Mouse (Mus musculus): ENCODE measurements around the gene Ms4a4c. TPM values are rescaled to one million over a fixed set of nuclear protein-coding genes. Genes with fewer than 3 reads are reported as not detected.
"Not testable (repeated sequence)": the region's sequence is repeated elsewhere in the genome, so short reads cannot be mapped to it uniquely, and the experiment has no call there.

Gene Ms4a4c
- under 1 TPM in 1 of 4 experiments, not detected in 3; 0.53 TPM for total RNA-seq (2022)

DNA sequence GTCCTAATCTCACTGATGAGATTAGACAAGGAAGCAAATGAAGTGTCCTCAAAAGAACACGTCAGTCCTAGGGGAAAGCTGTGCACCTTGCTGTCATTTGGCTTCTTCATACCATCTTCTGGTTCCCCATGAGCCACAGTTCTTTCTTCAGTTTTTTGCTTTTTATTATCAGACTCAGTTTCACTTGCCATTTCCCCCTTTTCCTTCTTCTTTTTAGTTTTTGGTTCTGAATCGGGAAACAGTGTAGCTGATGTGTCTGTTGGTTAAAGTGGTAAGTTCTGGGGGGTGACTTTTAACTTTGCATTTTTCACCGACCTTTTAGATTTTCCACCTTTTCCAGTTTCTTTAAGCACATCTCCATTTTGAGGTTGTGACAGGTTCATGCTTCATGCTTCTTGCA is at the start of gene Ms4a4c:
Ms4a4c (plus strand) TSS at position 244 of the 400 bp plus-strand sequence.
- no peak for DNase-seq (ENCODE audit: low spot score in 2 of 2)

DNA sequence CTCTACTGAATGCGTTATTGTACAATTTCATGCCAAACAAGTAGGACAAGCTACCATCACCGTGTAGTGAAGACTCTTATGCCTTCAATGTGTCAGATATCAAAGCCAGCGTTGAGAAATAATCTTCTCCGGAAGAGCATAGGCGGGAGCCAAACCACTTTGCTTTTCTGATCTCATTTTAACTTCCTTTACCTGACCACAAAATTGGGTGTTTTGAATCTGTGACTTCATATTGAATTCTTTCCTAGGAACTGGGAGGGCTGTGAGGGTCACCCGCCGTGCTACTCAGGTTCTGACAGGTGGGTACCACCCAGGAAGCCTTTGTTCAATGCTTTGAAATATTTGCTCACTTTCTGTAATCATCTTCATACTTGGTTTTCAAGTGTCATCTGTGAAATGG is 48.8 kb upstream of the Ms4a4c start:
- no peak for DNase-seq (ENCODE audit: low spot score in 2 of 2)

DNA sequence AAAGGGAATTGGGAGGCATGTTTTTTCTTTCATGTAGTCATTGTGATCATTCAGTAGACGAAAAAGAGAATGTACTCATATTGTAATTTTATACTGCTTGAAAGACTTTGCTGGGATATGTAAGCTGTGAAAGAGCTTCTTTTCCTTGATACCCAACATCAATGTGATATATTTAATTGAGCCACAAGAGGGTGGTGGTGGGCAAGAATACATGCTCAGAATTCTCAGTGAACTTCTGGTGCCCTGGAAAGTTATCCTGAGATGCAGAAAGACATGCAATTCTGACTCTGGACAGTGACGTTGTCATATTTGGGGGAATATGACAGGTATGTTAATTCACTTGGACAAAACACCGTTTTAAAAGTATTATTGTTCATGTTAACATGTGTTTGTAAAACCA is 44.5 kb upstream of the Ms4a4c start:
- DNase-seq (ENCODE audit: low spot score in 2 of 2), result no peak

DNA sequence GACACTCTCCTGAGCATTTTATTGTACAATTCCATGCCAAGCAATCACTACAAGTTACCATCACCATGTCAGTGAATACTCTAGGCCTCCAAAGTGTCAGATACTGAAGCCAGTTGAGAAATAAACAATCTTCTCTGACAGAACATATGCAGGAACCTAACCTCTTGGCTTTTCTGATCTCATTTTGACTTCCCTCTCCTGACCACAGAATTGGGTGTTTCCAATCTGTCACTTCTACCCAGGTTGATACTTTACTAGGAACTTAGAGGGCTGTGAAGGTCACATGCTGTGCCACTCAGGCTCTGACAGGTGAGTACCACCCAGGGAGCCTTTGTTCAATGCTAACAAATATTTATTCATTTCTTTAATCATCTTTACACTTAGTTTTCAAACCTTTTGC is 42.6 kb upstream of the Ms4a4c start:
- DNase-seq (ENCODE audit: low spot score in 2 of 2), result no peak

DNA sequence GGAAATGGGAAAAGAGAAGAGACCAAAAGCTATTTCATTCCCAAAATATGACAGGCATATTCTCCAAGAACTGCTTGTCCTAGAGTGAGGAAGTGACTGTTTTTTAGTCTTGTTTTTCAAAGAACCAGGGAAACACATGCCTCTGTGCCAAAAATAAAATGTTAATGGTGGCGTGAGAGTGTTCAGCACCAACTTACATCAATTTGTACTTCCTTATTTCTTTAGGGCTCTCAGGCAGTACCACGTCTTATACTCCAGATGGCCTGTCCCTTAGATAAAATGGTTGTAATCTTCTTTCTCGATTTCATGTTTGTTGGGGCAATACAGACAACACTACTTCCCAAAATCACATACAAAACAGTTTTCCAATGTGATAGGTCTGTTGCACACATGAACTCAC is 36.3 kb upstream of the Ms4a4c start:
- no peak for DNase-seq (ENCODE audit: low spot score in 2 of 2)

DNA sequence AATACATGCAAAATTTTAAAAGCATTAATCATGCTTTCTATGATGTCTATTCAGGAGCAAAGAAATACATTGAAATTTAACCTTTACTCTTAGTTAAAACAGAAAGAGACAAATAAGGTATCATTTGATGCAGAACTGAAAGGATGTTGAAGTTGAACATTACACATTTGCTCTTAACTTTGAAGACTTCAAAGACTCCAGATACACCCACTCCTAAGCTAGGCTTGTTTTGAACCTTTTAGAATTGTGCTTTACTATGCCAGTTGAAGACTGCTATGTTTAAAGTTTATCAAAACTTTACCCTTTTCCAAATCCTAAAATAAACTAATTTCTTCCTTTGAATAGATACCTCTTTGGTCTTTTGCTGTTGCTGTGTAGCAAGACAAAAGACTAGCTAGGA is 33.4 kb upstream of the Ms4a4c start:
- no peak for DNase-seq (ENCODE audit: low spot score in 2 of 2)

DNA sequence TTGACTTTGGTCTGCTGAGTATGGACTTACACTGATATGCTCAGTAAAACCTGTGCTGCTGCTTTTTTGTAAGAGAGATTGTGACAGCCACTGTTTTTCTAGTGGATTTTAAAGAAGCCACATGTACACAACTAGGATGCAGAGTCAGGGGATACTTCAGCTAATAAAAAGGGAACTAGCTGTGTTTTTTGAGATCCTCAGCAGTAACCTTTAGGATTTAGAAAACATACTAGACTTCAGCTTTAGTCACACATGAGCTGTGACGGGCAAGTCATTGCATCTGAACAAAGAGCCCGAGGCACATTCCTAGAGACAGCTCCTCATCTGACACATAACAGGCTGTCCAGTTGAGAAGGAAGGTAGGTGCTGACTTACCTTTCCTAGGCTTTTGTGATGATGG is 29.3 kb upstream of the Ms4a4c start, which contains the start of gene Ms4a4a:
Ms4a4a (plus strand) TSS at position 251 of the 400 bp plus-strand sequence.
- no peak for DNase-seq (ENCODE audit: low spot score in 2 of 2)

DNA sequence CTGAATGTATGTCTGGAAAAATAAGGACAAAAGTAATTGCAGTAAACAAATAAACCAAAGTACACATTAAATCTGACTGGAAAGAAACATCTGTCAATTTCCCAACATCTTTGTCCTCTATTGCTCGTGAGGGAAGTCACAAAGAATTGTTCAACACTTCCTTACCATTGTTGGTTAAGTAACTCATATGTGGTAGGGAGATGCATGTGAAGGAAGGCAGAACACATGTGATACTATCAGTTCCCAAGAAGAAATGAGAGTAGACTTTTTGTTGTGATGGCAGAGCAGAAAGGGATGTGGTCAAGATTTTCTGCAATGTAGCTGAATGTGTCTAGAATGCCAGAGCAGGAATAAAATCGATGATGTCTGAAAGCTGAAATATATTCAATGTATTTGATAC is 28.2 kb upstream of the Ms4a4c start:
- DNase-seq (ENCODE audit: low spot score in 2 of 2), result no peak

DNA sequence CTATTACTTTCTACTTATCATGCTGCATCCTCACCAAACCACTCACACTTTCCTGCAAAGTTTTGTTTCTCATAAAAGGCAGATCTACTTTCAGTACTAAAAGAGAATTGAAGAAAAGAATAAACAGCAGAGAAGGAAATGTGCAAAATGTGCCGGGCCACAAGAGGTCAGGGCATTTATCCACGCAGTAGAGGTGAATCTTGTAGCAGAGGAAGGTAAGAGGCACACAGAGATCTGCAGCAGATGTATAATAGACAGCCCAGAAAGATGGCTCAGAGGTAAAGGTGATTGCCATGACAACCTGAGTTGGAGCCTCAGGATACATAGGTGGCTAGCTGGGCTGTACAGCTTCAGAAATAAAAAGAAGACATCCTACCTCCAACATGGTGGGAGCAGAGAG is 17.5 kb upstream of the Ms4a4c start:
- DNase-seq (ENCODE audit: low spot score in 2 of 2), result no peak

DNA sequence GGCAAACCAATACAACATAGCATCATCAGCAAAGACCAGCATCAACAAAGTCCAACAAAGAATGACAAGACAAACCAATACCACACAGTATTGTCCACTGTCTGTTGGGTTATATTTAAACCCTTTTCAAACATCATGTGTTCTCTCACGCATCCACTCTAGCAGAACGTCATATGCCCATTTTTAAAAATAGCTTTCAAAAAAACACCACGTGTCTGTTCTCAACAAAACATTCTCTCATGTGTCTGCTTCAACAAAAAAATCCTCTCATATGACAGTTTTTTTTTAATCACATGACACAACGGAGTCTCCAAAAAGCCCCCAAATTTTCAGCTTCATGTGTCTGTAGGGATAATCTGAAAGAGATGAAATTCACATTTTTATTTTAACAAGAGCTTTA is 16.9 kb upstream of the Ms4a4c start:
- DNase-seq (ENCODE audit: low spot score in 2 of 2), result no peak

DNA sequence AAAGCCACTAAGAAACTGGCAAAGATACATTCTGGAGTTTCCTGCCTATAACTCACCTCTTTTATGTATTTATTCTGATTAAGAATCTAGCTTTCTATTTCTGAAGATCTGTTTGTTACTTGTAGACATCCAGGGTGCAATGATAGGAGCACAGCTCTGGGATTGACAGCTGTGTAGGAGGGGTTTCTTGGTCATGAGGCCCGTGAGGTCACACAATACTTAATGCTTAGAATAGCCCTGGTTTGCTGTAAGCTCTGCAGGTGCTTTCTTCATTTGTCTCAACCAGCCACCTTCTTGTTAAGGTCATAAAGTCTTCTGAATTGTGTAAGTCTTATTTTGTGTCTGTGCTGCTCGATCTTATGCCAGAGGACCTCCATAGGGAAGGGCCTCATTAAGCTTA is 15.6 kb upstream of the Ms4a4c start:
- DNase-seq (ENCODE audit: low spot score in 2 of 2), result no peak

DNA sequence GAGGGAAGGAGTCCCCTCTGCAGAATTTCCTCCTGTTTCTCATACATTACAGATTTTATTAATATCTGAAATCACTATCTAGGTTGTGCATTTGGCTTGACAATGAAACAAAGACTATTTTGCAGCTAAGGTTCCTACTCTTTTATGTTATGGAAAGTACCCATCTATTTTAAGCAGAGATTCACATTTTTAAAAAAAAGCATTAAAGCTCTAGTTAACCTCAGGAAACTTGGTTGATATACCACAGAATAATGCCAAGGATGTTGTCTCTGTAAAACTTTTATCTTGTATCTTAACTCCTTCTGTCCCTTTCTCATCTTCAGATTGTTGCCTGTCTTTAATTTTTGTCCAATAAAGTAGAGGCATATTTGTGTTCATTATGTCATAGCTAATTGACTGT is 8.8 kb upstream of the Ms4a4c start:
- no peak for DNase-seq (ENCODE audit: low spot score in 2 of 2)

DNA sequence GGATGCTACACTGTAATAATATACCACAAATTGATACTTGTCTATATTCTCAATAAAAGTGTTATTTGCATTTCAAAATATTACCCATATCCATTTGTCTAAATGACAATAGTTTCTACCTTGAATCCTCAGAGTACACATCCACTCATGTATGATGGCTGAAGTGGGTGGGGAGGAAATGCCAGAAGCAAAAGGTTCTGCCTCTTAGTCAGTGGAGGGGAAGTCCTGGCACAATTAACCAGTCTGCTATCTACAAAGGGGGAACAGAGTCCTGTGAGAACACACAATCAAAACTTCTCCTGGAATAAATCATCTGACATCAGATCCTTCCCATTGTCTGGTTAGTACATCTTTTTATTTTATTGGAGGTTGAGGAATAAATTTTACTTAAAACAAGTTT is 2.9 kb downstream of the Ms4a4c start:
- no peak for DNase-seq (ENCODE audit: low spot score in 2 of 2)

DNA sequence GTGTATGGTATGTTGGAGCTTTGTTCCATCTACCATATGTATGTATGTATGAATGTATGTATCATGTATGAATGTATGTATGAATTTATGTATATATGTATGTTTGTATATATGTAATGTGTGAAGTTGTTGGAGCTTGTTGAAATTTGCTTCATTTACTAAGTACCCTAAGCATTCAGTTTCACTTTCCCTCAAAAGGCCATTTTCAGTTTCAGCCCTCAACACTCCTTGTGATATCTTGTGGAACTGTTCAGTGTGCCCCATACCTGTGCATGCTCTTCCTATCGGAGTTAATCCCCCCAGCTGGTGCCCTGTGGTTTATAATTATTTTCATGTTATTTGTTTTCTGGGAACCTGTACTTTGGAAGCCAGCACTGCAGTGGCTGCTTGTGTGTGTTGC is 4.0 kb downstream of the Ms4a4c start:
- no peak for DNase-seq (ENCODE audit: low spot score in 2 of 2)

DNA sequence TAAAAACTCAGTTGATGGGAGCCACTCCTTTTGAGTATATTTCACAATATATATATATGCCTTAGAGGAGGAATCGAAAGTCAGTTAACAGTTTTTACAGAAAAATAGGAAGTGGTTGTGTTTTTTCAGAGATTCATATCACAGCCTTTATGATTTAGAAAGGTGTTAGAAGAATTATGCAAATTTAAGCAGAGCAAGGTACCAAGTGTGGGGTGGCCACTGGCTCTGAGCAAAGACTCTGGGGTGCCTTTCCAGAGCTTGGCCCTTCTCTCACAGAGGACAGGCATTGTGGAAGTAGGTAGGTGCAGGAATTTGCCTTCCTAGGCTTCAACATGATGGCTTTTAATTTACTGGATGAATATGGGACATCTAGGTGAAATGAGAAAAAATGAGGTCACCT is 7.1 kb downstream of the Ms4a4c start:
- no peak for DNase-seq (ENCODE audit: low spot score in 2 of 2)

DNA sequence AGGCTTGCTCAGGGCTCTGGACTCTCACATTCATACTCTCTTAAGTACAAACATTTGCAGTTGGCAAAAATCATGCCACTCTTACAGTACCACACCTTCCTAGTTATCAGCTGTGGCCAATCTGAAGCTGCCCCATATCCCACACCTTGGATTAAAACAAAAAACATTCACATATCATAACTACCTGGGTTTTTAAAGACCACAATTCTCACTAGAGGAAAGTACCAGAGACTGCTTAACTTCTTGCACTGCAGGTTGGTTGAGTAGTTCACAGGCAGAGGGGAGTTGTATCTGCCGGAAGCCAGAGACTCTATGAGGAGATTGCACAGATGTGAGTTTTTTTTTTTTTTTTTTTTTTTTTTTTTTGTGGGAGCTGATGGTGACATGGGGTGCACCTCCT is 9.5 kb downstream of the Ms4a4c start:
- DNase-seq (ENCODE audit: low spot score in 2 of 2), result no peak

DNA sequence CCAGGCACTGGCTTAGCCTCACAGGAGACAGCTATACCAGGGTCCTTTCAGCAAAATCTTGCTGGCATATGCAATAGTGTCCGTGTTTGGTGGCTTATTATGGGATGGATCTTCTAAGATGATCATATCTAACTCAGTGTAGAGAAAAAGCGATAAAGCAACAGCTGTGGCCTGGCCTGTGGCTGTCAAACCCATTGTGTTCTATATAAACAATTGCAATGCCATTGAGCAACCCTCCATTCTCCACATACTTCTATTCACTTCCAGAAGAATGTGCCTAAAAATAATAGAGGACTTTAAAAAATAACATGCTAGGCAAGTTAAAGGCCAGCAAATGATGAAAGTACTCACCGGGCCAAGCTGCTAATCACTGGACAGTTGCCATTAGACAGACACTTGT is 11.0 kb downstream of the Ms4a4c start:
- no peak for DNase-seq (ENCODE audit: low spot score in 2 of 2)

DNA sequence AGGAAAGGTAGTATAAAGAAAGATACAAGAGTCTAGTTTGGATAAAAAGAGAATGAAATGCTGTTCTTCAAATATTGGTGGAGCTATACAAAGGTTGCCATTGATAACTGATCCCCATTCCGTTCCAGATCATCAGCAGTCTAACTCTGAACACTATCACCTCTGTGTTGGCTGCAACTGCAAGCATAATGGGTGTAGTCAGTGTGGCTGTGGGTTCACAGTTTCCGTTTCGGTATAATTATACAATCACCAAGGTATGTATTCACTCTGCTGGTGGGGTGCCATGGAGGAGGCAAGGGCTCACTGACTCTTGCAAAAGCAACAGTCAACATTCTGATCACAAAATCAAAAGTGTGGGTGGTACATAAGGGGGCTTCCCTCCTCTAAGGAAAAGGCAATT is 14.3 kb downstream of the Ms4a4c start:
- DNase-seq (ENCODE audit: low spot score in 2 of 2), result not testable (repeated sequence)

DNA sequence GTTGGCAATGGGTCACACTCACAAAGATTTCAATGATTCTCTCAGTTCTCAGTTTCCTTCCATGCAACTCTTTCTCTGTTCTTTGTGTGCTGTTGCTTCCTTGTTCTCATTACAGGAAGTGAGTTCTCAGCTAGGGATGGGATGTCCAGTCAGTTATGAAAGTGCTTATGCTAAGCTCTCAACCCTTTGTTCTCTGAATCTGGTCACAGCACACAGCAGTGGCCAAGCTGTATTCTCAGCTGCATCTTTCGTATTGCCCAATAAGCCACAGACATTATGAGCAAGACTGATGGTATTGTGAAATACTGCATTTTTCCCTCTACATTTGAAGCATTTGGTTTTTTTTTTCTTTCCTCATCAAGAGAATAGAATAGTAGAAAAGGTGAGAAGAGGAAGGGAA is 26.6 kb downstream of the Ms4a4c start:
- DNase-seq (ENCODE audit: low spot score in 2 of 2), result not testable (repeated sequence)

DNA sequence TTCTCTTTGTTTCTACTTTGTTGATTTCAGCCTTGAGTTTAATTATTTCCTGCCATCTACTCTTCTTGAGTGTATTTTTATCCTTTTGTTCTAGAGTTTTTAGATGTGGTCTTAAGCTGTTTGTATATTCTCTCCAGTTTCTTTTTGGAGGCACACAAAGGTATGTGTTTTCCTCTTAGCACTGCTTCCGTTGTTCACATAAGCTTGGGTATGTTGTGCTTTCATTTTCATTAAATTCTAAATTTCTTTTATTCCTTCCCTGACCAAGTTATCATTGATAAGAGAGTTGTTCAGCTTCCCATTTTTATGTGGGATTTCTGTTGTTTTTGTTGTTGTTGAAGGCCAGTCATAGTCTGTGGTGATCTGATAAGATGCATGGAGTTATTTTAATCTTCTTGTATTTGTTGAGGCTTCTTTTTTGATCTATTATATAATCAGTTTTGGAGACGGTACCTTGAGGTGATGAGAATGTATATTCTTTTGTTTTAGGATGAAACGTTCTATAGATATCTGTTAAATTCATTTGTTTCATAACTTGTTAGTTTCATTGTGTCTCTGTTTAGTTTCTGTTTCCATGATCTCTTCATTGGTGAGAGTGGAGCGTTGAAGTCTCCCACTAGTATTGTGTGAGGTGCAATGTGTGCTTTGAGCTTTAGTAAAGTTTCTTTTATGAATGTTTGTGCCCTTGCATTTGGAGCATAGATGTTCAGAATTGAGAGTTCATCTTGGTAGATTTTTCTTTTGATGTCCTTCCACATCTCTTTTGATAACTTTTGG is 30.7 kb downstream of the Ms4a4c start:
- no peak for DNase-seq (ENCODE audit: low spot score in 2 of 2)

DNA sequence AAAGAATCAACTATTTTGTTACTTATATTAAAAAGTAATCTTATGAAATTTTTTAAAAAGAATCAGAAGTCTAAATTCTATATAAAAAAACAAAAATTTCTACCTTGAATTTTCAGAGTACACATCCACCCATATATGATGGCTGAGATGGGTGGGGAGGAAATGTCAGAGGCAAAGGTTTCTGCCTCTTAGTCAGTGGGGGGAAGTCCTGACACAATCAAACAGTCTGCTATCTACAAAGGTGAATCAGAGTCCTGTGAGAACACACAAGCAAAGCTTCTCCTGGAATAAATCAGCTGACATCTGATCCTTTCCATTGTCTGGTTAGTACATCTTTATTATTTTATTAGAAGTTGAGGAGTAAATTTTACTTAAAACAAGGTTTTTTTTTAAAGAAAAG is 38.8 kb downstream of the Ms4a4c start, which contains the start of gene Ms4a4b:
Ms4a4b (plus strand) TSS at position 216 of the 400 bp plus-strand sequence.
- DNase-seq (ENCODE audit: low spot score in 2 of 2), result no peak

DNA sequence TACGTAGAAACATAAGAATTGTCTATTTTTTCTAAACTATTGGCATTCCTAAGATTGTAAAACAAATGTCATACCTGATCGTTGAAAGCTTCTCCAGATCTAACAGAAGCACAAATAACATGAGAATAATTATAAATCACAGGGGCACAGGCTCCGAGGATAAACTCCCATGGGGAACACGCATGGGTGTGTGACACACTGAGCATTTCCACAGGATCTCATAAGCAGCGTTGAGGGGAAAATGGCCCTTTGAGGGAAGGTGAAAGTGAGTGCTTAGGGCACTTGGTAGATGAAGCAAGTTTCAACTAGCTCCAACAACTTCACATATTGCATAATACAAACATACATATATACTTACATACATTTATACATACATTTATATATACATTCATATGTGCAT is 39.4 kb downstream of the Ms4a4c start:
- DNase-seq (ENCODE audit: low spot score in 2 of 2), result no peak

DNA sequence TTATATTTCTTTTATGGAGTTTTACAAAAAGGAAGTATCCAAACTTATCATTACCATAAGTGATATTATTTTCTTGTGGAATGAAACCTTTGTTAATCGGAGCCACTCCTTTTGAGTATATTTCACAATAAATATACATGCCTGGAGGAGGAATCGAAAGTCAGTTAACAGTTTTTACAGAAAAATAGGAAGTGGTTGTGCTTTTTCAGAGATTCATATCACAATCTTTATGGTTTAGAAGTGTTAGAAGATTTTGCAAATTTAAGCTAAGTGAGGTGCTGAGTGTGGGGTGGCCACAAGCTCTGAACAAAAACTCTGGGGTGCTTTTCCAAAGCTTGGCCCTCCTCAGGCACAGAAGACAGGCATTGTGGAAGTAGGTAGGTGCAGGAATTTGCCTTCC is 42.7 kb downstream of the Ms4a4c start:
- no peak for DNase-seq (ENCODE audit: low spot score in 2 of 2)

DNA sequence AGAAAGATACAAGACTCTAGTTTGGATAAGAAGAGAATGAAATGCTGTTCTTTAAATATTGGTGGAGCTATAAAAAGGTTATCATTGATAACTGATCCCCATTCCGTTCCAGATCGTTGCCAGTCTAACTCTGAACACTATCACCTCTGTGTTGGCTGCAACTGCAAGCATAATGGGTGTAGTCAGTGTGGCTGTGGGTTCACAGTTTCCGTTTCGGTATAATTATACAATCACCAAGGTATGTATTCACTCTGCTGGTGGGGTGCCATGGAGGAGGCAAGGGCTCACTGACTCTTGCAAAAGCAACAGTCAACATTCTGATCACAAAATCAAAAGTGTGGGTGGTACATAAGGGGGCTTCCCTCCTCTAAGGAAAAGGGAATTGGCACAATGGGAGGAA is 54.5 kb downstream of the Ms4a4c start:
- not testable (repeated sequence) for DNase-seq (ENCODE audit: low spot score in 2 of 2)

Measured in left cerebral cortex, adult 8-10 months (tissue).